Mouse (Mus musculus): ENCODE measurements around the gene Slc4a8.

The Slc4a8 gene

DNA sequence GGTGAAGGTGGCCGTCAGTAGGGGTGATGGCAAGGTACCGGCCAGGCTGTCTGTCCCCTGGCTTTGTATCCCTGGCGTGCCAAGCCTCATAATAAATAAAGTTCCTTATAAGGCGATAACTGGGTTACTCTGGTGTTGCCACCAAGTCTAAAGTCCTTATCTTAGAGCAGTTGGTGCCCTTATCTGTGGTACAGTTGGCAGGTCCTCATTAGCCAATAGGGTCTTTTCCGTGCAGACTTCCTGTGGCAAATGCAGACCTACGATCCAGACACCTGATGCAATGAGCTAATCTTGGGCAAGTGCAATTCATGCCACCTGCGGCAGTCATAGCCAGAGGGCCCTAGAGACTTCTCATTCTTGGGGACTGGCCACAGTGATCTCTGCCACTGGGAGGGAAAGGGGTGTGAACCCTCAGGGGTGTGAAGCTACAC, 23.2 kb upstream of the Slc4a8 start:
- no peak for ATAC-seq (ENCODE audit: insufficient number of reproducible peaks, low FRiP score, low TSS enrichment)

DNA sequence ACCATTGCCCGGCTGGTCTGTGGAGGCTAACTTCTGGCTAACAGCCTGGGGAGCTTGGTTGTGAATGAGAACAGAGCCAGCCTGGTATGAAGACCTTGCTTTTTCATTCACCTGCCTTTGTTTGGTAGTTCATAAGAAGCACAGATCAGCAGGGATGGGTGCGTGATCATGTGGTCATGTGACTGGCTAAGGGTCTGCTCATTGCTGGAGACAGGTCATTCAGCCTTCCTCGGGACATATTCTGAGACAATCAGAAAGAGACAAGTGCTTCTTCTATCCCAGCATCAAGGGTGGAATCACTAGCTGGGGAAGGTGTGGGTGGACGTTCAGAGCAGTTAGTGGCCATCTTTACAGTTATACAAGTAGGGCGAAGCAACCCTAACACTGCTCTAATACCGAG, 22.1 kb upstream of the Slc4a8 start:
- ATAC-seq (ENCODE audit: insufficient number of reproducible peaks, low FRiP score, low TSS enrichment), result no peak

DNA sequence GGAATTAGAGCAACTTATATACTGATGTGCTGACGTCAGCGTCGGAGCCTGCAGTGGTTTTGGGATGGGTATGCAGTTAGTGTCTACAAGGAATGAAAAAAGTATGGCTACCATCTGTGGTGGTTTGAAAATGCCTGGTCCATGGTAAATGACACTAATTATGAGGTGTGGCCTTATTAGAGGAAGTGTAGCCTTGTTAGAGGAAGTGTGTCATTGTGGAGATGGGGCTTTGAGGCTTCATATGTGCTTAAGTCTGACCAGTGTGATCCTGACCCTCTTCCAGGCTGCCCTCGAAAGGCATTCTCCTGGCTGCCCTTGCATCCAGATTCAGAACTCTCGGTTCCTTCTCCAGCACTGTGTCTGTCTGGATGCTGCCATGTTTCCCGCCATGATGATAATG, 18.3 kb upstream of the Slc4a8 start:
- ATAC-seq (ENCODE audit: insufficient number of reproducible peaks, low FRiP score, low TSS enrichment), result no peak

DNA sequence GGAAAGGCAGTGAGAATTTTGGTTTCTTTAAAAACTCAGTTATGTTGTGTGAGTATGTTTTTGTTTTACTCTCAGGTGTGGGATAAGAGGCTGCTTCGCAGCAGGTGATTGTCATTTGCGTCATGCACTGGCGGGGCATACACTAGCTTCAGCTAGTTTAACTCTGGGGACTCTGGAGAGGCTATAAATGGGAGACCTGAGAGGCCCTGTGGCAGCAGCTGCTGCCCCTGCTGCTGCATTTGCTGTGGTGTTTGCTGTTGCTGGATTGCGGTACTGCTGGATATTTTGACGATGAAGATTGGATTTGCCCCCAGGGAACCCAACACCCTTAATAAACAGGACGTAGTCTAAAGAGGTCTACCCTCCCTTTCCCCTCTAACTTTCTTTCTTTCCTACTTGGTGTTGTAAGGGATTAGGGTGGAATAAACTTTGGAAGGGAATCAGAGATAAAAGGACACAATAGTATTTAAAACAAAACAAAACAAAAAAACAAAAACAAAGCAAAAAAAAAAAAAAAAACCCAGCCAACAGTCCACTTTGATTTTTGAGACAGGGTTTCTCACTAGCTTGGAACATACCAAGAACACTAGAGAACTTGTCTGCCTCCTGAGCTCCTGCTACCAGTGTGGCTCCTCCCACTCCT, 14.9 kb upstream of the Slc4a8 start:
- ATAC-seq (ENCODE audit: insufficient number of reproducible peaks, low FRiP score, low TSS enrichment), result no peak

DNA sequence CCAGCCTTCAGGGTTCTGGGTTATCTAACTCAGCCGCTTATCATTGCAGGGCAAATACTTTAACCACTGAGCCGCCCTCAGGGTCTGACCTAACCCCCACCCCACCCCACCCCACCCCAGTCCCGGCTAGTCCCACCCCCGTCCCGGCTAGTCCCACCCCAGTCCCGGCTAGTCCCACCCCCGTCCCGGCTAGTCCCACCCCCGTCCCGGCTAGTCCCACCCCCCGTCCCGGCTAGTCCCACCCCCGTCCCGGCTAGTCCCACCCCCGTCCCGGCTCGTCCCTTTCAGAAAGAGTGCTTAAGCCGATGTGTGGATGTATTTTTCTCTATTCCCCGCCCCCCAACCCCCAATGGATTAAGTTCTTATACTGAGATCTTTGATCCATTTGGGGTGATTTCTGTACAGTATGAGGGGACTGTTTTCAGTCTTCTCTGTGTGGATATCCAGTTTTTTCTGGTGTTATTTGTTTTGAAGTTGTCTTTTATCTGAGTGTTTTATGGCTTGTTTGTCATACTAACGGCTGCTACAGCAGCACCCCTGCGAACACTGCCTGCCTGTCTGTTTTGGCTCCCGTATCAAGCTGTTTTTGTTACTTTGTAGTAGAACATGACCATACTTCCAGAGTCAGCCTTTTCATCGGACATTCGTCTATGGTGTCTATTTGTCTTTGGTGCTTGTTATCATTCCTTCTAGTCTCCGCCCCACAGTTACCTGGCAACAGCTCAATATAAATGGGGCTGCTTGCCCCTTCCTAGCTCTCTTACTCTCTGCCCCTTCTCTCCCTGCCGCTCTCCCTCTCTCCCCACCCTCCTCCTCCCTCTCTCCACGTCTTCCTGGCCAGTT, 14.2 kb upstream of the Slc4a8 start:
- no peak for ATAC-seq (ENCODE audit: insufficient number of reproducible peaks, low FRiP score, low TSS enrichment)

DNA sequence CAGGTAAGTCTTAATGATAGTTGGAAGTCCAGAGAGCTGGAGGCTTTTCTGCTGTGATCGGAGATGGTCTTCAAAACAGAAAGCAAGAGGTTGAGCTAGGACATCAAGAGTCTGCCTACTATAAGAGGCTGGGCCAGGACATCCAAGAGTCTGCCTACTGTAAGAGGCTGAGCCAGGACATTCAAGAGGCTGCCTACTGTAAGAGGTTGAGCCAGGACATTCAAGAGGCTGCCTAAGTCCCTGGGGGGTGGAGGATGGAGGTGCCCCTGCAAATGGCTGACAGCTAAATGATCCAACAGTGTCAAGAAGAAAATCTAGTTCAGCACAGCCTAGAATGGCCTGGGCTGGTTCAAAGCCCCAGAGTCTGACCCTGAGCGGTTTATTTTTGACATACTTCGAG, 13.0 kb upstream of the Slc4a8 start:
- ATAC-seq (ENCODE audit: insufficient number of reproducible peaks, low FRiP score, low TSS enrichment), result no peak

DNA sequence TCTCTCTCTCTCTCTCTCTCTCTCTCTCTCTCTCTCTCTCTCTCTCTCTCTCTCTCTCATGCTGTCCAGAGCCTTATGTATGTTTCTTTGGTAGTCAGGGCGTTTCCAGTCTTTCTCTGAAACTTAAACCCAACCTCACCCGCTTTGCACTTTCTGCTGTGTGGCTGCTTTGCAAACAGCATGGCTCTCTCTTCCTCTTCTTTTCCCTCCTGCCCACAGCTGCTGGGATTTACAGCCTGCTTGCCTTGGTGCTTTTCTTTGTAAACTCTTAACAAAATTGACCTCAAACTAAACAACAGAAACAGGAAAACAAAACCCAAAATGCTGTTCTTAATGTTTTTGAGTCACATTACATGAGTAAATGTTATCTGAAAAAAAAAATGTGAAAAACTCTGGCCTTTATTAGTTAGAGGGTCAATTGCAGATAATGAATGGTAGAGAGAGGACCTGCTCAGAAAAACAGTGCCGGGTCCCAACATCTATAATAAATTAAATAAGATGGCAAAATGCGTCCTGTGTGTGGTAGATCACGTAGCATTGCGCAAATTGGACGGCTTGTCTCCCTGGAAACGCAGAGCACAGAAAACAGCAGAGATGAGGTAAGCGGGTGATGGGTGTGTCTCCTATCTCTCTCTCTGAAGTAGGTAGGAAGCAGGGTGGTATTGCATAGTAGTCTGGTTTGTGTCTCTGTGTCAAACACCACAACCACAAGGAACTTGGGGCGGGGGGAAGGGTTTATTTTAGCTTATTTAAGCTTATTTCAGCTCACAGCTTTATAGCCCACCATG, 11.6 kb upstream of the Slc4a8 start:
- ATAC-seq (ENCODE audit: insufficient number of reproducible peaks, low FRiP score, low TSS enrichment), result no peak

DNA sequence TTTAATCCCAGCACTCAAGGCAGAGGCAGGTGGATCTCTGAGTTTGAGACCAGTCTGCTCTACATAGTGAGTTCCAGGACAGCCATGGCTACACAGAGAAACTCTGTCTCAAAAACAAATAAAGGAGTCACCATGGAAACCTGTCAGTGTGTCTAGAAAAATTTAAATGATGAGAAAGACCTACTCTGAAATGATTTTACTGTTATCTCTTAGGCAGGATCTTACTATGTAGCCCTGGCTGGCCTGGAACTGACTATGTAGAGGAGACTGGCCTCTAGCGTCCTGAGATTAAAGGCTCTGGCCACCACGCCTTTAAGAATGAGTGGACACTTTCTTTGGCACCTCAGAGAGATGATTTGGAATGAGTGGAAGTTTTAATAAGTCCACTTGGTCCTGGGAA, 9.1 kb upstream of the Slc4a8 start:
- ATAC-seq (ENCODE audit: insufficient number of reproducible peaks, low FRiP score, low TSS enrichment), result no peak

DNA sequence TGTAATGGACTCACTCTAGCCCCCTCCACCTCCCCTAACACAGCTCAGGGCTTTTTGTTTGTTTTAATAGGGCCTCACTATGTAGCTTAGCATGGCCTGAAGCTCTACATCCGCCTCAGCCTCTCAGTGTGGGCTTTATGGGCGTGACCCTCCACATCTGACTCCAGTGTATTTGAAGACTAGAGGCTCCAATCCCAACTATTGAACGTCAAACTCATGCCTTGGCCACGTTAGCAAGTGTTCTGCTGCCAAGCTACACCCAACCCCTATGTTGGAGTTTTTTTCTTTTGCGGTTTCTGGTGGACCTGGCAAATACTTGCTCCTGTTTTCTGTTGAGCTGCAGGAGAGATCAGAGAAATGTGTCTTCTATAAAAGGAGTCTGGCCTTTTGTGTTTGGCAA, 8.5 kb upstream of the Slc4a8 start:
- no peak for ATAC-seq (ENCODE audit: insufficient number of reproducible peaks, low FRiP score, low TSS enrichment)

DNA sequence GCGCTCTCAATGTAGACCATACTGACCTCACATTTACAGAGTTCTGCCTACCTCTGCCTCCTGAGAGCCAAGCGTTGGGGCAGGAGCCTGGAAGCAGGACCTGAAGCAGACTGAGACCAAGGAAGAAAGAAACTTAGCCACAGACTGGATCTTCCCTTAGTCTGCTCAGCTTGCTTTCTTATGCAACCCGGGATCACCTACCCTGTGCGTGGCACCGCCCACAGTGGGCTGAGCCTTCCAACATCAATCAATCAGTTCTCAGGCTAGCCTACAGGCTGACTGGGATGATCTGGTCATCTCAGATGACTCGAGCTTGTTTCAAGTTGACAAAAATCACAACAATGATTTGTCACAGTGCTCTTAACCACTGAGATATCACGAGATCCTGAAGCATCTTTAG, 7.5 kb upstream of the Slc4a8 start:
- no peak for ATAC-seq (ENCODE audit: insufficient number of reproducible peaks, low FRiP score, low TSS enrichment)

DNA sequence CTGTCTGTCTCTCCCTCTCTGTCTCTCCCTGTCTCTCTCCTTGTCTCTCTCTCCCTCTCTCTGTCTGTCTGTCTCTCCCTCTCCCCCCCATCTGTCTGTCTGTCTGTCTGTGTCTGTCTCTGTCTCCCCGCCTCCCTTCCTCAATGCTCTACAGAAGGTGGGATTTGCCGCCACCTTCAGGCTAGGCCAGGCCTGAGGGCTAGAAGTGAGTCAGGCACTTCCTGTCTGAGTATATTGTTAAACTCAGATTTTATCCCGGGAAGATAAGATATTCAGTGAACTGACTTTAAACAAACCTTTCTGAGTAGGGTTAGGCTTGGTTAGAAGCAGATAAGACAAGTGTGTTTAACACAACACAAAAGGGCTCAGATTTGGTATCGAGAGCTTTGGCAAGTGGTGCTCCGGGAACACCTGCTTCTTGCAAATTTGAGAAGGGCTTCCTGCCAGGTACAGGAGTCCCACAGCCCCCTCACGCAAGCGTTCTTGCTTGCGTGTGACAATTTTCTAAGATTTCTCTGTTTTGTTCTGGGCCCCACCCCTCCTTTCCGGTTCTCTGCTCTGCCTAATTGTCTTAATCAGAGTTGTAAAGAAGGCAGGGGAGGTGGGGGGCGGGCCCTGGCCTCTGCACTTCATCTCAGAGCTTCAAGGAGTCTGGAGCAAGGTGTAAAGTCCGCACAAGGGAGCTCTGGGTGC, 6.6 kb upstream of the Slc4a8 start:
- no peak for ATAC-seq (ENCODE audit: insufficient number of reproducible peaks, low FRiP score, low TSS enrichment)

DNA sequence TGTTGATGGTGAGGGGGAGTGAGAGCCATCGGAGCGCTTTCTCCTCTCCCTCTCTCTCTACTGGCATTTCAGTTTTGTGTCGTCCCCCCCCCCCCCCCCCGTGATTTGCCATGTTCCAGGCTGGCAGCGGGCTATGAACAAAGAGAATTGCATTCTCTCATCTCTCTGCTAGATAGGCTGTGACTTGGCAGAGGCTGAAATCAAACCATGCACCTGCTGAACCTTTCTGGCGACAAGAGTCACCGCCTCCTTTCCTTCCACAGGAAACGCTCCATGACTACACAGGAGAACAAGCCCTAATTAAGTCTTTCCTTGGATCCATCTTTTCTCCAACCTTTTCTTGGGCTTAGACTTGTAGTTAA, 6.1 kb upstream of the Slc4a8 start:
- ATAC-seq (ENCODE audit: insufficient number of reproducible peaks, low FRiP score, low TSS enrichment), result no peak

DNA sequence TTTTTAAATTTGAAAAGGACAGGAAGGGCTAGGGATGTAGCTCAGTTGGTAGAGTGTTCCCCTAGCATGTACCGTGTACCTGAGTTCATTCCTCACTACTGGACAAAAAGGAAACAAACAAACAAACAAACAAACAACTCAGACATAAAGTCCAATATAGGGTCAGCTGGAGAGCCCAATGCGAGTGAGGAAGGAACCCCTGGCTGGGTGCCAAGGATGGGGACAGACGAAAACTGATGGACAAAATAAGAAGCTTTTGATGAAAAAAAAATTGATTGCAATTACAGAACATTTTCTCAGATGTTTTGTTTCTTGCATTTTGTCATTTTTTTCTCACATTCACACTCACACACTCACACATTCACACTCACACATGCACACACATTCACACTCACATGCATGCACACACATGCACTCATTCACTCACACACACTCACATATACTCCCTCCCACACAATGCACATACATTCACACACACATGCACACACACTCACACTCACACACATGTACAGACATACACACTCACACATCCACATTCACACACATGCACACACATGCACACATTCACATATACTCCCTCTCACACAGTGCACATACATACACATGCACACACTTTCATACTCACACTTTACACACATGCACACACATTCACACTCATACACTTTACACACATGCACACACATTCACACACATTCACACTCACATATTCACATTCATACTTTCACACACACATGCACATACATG, 5.5 kb upstream of the Slc4a8 start:
- ATAC-seq (ENCODE audit: insufficient number of reproducible peaks, low FRiP score, low TSS enrichment), result no peak

DNA sequence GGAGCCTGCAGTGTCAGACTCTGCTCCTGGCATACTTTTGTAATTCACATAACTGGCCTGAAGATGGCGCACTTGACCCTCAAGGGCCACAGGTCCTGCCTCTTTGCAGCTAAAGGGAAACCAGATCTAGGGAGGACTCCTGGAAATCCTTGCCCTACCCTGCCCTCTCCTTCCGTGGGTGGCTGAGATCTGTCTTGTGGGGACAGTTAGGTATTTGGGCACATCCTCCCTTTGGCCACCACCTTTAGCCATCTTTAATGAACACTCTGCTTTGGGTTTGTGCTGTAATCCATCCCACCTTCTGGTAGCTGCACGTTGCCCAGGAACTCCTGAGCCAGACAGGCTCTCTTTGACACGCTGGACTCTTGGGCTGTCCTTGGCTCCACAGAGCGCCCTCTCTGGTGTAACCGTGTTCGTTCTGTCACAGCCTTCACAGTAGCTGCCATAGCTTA, 4.0 kb upstream of the Slc4a8 start:
- ATAC-seq (ENCODE audit: insufficient number of reproducible peaks, low FRiP score, low TSS enrichment), result peak; percentile 62

DNA sequence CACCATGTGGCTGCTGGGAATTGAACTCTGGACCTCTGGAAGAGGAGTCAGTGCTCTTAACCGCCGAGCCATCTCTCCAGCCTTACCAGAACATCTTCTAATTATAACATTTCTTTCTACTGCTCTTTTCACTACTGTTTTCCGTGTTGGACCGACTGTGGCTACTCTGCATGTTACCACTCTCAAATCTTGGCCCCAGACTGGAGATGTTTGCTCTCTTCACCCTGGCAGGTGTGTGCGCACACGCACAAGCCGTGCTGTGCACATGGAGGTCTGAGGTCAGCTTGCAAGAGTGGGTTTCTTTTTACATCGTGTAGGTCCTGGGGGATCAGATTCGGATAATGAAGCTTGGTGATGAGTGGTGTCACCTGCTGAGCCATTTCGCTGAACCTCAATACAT, 2.3 kb upstream of the Slc4a8 start:
- ATAC-seq (ENCODE audit: insufficient number of reproducible peaks, low FRiP score, low TSS enrichment), result no peak

DNA sequence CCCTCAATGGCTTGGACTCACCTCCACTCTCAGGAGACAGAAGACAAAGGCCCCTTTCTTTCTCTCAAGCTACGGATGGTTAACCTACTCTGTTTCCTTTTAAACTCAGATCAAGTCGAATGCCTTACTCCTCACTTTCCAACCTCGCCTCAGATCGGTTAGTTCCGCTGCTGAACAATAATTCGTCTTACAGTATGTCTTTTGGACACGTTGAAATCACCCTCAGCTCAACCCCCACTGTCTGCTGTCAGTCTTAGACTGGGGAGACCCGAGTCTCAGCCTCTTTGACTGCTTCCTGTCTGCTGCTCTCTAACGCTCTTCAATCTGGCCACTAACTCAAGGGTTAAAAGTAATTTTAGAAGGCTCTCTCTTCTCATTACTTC, 520 bp upstream of the Slc4a8 start:
- no peak for ATAC-seq (ENCODE audit: insufficient number of reproducible peaks, low FRiP score, low TSS enrichment)

DNA sequence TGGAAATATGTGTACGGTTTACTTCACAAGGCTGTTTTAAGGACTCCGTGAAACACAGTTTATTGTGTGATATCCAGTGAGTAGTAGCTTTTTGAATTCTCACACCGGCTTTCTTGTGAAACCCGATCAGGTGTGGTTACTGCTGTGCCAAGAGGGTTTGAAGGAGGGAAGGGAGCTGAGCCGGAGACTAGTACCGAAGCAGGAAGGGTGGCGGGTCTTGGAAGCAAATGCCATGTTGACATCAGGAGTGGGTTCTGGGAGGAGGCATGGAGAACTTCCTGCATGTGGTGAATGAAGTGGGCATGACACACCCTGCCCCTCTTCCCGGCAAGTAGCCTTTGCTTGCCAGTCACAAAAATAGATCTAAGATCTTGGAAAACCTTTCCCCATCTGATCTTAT, 1.1 kb downstream of the Slc4a8 start:
- ATAC-seq (ENCODE audit: insufficient number of reproducible peaks, low FRiP score, low TSS enrichment), result no peak

DNA sequence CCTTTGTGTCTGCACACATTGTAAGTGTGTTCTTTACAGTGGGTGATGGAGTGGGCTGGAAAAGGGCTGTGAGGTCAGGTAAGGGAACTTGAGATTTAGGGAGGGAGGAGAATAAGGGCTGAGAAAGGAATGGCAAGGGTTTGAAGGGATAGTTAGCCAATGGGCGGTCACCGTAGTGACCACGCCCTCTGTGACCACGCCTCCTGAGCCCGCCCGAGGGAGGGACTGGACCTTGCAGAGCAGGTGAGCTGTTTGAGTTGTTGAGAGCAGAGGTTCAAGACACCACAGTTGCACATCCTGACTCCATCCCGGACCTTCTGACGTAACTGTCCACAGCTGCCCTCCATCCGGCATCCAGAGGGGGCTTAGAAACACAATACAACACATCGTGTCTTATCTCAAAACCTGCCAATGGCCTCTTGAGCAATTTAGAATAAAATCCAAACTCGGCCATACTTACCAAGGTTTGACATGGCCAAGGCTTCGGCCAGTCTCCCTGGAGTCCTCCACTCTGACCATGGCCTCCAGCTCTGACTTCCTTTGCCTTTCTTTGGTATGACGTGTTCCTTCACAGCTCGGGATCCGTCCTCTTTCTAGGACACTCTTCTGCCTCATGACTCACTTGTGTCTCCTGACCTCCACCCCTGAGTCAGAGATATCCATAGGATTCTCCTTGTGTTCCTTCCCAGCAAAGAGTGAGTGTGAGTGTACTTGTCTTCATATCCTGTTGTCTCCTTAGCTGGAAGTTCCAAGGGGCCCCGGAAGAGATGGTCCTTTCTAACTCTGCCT, 2.8 kb downstream of the Slc4a8 start:
- ATAC-seq (ENCODE audit: insufficient number of reproducible peaks, low FRiP score, low TSS enrichment), result no peak

DNA sequence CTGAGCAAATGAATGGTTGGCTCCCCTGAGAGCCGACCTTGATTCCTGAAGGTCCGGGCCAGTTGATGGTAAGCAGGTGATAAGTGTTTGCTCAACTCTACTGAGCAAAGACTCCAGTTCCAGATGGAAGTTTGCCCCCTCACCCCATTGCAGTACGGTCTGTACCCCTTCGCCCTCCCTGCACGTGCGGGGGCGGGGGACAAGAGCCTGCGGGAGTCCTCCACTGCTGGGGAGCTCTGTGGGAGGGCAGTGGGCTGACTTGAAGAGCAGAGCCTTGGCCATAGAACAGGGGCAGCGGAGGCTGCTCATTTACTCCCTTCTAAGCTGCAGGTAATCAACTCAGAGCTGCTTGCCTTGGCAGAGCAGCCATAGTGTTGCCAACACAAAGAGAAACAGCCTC, 5.3 kb downstream of the Slc4a8 start:
- ATAC-seq (ENCODE audit: insufficient number of reproducible peaks, low FRiP score, low TSS enrichment), result no peak

All from cerebellum, adult (tissue).